Mouse (Mus musculus) heart, adult 8-10 months (tissue): Measurements from ENCODE around the gene Olfr74. TPM values are rescaled to one million over a fixed set of nuclear protein-coding genes. Genes with fewer than 3 reads are reported as not detected.
"Not testable (repeated sequence)": the region's sequence is repeated elsewhere in the genome, so short reads cannot be mapped to it uniquely, and the experiment has no call there.

Source experiments
- DNase-seq: peaks from one replicate; pipeline ENCODE4 v3.0.0; 2022; ENCODE audit warnings: low spot score
- total RNA-seq, 4 experiments: library from RNA; stranded (reverse); gene quantifications; 2 replicates each; pipeline ENCODE4 v1.2.4; 2022

Gene Olfr74
- not detected for total RNA-seq

DNA sequence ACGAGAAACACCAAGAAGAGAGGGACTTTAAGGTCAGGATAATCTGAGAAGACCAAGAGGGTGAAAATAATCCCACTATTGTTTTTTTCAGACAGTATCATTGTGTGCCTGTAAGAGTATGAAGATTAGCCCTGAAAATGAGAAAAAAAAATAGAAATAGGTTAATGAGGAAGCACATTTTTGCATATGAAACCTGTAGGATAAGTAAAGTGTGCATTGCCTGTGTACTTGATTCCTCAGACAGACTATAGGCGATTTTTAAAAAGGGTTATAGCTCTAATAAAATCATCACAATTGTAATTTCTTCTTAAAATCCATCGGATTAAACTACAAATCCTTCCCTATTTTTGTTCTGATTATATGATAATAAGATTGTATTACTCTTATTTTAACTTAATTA is at the start of gene Olfr74:
Gene Olfr74, minus strand, starts transcription at position 101 of the 400 bp plus-strand sequence.
- DNase-seq, result no peak

DNA sequence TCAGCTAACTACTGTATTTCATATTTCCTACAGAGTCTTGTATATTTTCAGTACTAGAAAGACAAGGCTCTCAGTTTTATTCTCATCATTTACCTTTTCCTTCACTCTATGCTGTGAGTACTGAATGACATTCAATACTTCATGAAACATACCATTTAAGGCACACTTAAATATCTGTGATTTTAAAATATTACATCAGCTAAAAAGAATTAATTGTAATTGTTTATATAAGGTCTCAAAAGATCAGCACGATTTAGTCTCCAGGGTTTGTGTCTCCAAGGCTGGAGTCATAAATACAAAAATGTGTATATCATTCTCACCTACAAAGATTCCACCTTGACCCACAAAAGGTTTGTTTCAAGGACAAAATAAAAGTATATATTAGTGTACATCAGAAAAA is 48.0 kb upstream of the Olfr74 start, which contains the start of gene Olfr1161:
Gene Olfr1161, plus strand, starts transcription at position 301 of the 400 bp plus-strand sequence.
- DNase-seq, result not testable (repeated sequence)

- DNase-seq, result no peak
Measured at GRCm38 (mm10) chr2:88007515-88008318, 33.3 kb upstream of the Olfr74 start, which contains the start of gene Olfr1160. Olfr1160 (minus strand) TSS chr2:88008268.

DNA sequence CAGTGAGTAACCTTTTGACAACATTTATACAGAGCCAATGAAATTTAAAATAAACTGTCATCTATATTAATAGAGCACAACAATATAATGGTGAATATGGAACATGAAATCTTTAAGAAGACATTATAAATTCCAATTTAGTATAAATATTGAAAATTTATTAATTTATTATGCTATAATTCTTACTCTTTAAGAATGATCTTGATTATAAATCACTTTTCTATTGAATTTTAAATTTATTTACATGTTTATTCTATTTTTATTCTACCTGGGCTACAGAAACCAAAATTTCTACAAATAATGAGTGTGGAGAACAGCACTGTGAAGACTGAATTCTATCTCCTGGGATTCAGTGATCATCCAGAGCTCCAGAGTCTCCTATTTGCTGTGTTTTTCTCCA is 15.3 kb upstream of the Olfr74 start, which contains the start of gene Olfr1158:
Gene Olfr1158, plus strand, starts transcription at position 301 of the 400 bp plus-strand sequence.
- no peak for DNase-seq

DNA sequence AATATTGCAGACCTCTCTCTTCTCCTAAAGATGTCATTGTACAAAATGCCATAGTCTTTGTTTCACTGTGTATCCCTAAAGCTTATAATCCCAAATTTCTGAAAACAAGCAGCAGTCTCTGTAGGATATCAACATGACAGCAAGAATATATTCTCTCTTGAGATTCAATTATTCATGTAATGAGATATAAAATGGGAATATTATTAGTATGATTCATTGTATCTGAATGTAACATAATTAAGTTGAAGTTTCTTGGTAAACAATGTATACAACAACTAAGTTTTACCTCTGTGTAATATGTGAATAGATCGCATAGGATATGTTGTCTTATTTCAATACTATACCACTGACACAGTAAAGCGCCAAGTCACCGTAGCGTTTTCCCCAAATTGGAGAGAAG is 6.3 kb downstream of the Olfr74 start, which contains the start of gene Olfr1157:
Gene Olfr1157, minus strand, starts transcription at position 101 of the 400 bp plus-strand sequence.
- DNase-seq, result no peak

DNA sequence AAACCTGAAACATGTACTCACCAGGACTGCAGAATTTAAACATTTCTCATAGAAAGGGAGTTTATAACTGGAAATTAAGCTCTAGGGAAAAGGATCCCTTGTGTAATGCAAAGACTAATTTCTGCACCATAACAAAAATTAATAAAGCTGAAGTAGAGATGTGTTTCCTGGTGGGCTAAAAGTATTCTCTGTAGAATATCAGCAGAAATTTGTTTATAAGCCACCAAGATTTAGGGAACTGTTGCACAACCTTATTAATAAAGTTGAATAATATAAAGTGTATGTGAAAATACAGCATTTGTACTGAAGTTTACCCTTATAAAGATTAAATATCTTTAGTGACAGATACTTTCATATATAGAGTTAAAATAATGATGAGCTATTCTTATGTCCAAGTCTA is 21.5 kb downstream of the Olfr74 start, which contains the start of gene Olfr1156:
Gene Olfr1156, minus strand, starts transcription at position 101 of the 400 bp plus-strand sequence.
- no peak for DNase-seq

GRCm38 (mm10) chr2:87945037-87945436 is 29.4 kb downstream of the Olfr74 start, which contains the start of gene Olfr1155:
Olfr1155 (minus strand) TSS chr2:87945137.
- no peak for DNase-seq

Other genes with a start within 250 kb of the Olfr74 start
- not detected for gene Olfr1138, start 234.7 kb downstream of the Olfr74 start, total RNA-seq
- gene Olfr1140, start 230.9 kb downstream of the Olfr74 start, total RNA-seq, result not detected
- not detected for gene Olfr1141, start 220.7 kb downstream of the Olfr74 start, total RNA-seq
- gene Olfr152, start 195.2 kb downstream of the Olfr74 start, total RNA-seq, result not detected
- gene Olfr1143, start 174.1 kb downstream of the Olfr74 start, total RNA-seq, result not detected
- not detected for gene Olfr1145, start 164.8 kb downstream of the Olfr74 start, total RNA-seq
- not detected for gene Olfr1148, start 144.1 kb downstream of the Olfr74 start, total RNA-seq
- not detected for gene Olfr1150-ps1, start 130.7 kb downstream of the Olfr74 start, total RNA-seq
- not detected for gene Olfr1151, start 118.8 kb downstream of the Olfr74 start, total RNA-seq
- gene Olfr1152, start 108.2 kb downstream of the Olfr74 start, total RNA-seq, result not detected
- not detected for gene Olfr1153, start 79.7 kb downstream of the Olfr74 start, total RNA-seq
- not detected for gene Olfr1154, start 69.5 kb downstream of the Olfr74 start, total RNA-seq
- gene Olfr1155, start 29.5 kb downstream of the Olfr74 start, total RNA-seq, result not detected
- not detected for gene Olfr1156, start 21.6 kb downstream of the Olfr74 start, total RNA-seq
- gene Olfr1157, start 6.4 kb downstream of the Olfr74 start, total RNA-seq, result not detected
- gene Olfr1158, start 15.4 kb upstream of the Olfr74 start, total RNA-seq, result not detected
- gene Olfr1160, start 33.6 kb upstream of the Olfr74 start, total RNA-seq, result not detected
- not detected for gene Olfr1161, start 48.1 kb upstream of the Olfr74 start, total RNA-seq
- gene Olfr73, start 63.0 kb upstream of the Olfr74 start, total RNA-seq, result not detected
- not detected for gene Olfr1162, start 76.5 kb upstream of the Olfr74 start, total RNA-seq
- not detected for gene Olfr1163, start 97.2 kb upstream of the Olfr74 start, total RNA-seq
- gene Olfr1164, start 119.3 kb upstream of the Olfr74 start, total RNA-seq, result not detected
- not detected for gene Olfr1166, start 153.6 kb upstream of the Olfr74 start, total RNA-seq
- gene Olfr1167, start 180.5 kb upstream of the Olfr74 start, total RNA-seq, result not detected
- gene Olfr1168, start 207.2 kb upstream of the Olfr74 start, total RNA-seq, result not detected